Mouse (Mus musculus) CH12.LX (cell line): ENCODE results near the gene Nab2. TPM values are rescaled to one million over a fixed set of nuclear protein-coding genes. Genes with fewer than 3 reads are reported as not detected.

Source experiments
- DNase-seq: peaks from one replicate; pipeline ENCODE4 v3.0.0-alpha.2; 2013; ENCODE audit errors: extremely low read depth
- H3K27ac ChIP-seq: 2 replicates; pipeline ENCODE4 v1.5.1; 2012; ENCODE audit warnings: low read depth, mild to moderate bottlenecking, control low read depth, moderate library complexity; ENCODE audit not compliant: insufficient read depth
- H3K27me3 ChIP-seq: replicated peaks from 2 replicates; pipeline ENCODE3; 2012; ENCODE audit warnings: inconsistent platforms
- H3K36me3 ChIP-seq, 2 experiments: replicated peaks in 1 of 2; 2 replicates each; pipeline versions ENCODE3 to v1.6.1; 2012; ENCODE audit warnings: inconsistent platforms in 1 of 2, low read length in 1 of 2, mild to moderate bottlenecking in 1 of 2, mixed read lengths in 1 of 2, moderate library complexity in 1 of 2; ENCODE audit not compliant: control insufficient read depth in 1 of 2, insufficient read depth in 1 of 2
- H3K4me1 ChIP-seq, 2 experiments: 2 replicates each; pipeline ENCODE4 v1.6.1; 2012; ENCODE audit warnings: inconsistent platforms in 1 of 2, moderate library complexity in 1 of 2; ENCODE audit not compliant: insufficient read depth in 2 of 2, control insufficient read depth in 1 of 2
- H3K4me2 ChIP-seq: 2 replicates; pipeline ENCODE4 v1.6.1; 2012; ENCODE audit warnings: low read depth, mild to moderate bottlenecking, control low read depth; ENCODE audit not compliant: poor library complexity, insufficient read depth, severe bottlenecking
- H3K4me3 ChIP-seq, 3 experiments: fragments of 150-350 bp in 1 of 3; sonication (generic) in 1 of 3; replicated peaks in 1 of 3; 2 replicates each; pipeline versions ENCODE3 to v1.5.1; 2011 to 2012; ENCODE audit warnings: low read depth in 2 of 3, low read length in 2 of 3, mild to moderate bottlenecking in 2 of 3, moderate library complexity in 2 of 3, control low read depth in 1 of 3, improper control_type of control experiment in 1 of 3, inconsistent platforms in 1 of 3, mixed read lengths in 1 of 3; ENCODE audit not compliant: poor library complexity in 1 of 3
- H3K79me2 ChIP-seq: replicated peaks from 2 replicates; pipeline ENCODE4 v1.6.1; 2012; ENCODE audit warnings: mild to moderate bottlenecking, moderate library complexity; ENCODE audit not compliant: control insufficient read depth, poor library complexity, insufficient read depth, severe bottlenecking; ENCODE audit errors: extremely low read depth
- H3K9ac ChIP-seq: 2 replicates; pipeline ENCODE4 v1.6.1; 2012; ENCODE audit warnings: low read depth, mild to moderate bottlenecking, control low read depth, moderate library complexity; ENCODE audit not compliant: insufficient read depth
- H3K9me3 ChIP-seq: replicated peaks from 2 replicates; pipeline ENCODE3; 2012; ENCODE audit warnings: low read length, inconsistent platforms, mixed read lengths
- BHLHE40 ChIP-seq: IDR thresholded peaks from 2 replicates; pipeline ENCODE4 v1.6.1; 2011; ENCODE audit warnings: mild to moderate bottlenecking, low read depth, low read length, improper control_type of control experiment
- CHD1 ChIP-seq: IDR thresholded peaks from 2 replicates; pipeline ENCODE4 v1.6.1; 2012; ENCODE audit warnings: low read depth, low read length, improper control_type of control experiment, inconsistent platforms
- CHD2 ChIP-seq: IDR thresholded peaks from 2 replicates; pipeline ENCODE4 v1.6.1; 2011; ENCODE audit warnings: low read length, improper control_type of control experiment
- CTCF ChIP-seq, 2 experiments: IDR thresholded peaks in 1 of 2; conservative IDR thresholded peaks in 1 of 2; 2 replicates each; pipeline ENCODE4 v1.5.1; 2011 to 2012; ENCODE audit warnings: low read depth in 2 of 2, low read length in 2 of 2, improper control_type of control experiment in 1 of 2, inconsistent platforms in 1 of 2, mild to moderate bottlenecking in 1 of 2, moderate library complexity in 1 of 2
- GABPA ChIP-seq: IDR thresholded peaks from 2 replicates; pipeline ENCODE4 v1.6.1; 2012; ENCODE audit warnings: low read depth, low read length, improper control_type of control experiment, inconsistent platforms; ENCODE audit not compliant: insufficient replicate concordance
- IRF4 ChIP-seq: IDR thresholded peaks from 2 replicates; pipeline ENCODE4 v1.6.1; 2014; ENCODE audit warnings: low read depth, mild to moderate bottlenecking, inconsistent platforms, low read length, improper control_type of control experiment
- MAFK ChIP-seq: IDR thresholded peaks from 2 replicates; pipeline ENCODE4 v1.6.1; 2011; ENCODE audit warnings: low read length, improper control_type of control experiment; ENCODE audit not compliant: insufficient replicate concordance
- MAZ ChIP-seq: IDR thresholded peaks from 2 replicates; pipeline ENCODE4 v1.6.1; 2012; ENCODE audit warnings: low read depth, mild to moderate bottlenecking, inconsistent platforms, low read length, improper control_type of control experiment, moderate library complexity
- MEF2A ChIP-seq: IDR thresholded peaks from 2 replicates; pipeline ENCODE4 v1.6.1; 2014; ENCODE audit warnings: low read depth, mild to moderate bottlenecking, inconsistent platforms, low read length, improper control_type of control experiment, borderline replicate concordance
- MXI1 ChIP-seq: IDR thresholded peaks from 2 replicates; pipeline ENCODE4 v1.6.1; 2011; ENCODE audit warnings: mild to moderate bottlenecking, low read depth, low read length, improper control_type of control experiment
- NRF1 ChIP-seq: IDR thresholded peaks from 2 replicates; pipeline ENCODE4 v1.6.1; 2014; ENCODE audit warnings: low read depth, mild to moderate bottlenecking, inconsistent platforms, low read length, improper control_type of control experiment, moderate library complexity
- PAX5 ChIP-seq: IDR thresholded peaks from 2 replicates; pipeline ENCODE4 v1.6.1; 2012; ENCODE audit warnings: low read length, inconsistent platforms, mixed read lengths
- POLR2A ChIP-seq: IDR thresholded peaks from 2 replicates; pipeline ENCODE4 v1.6.1; 2011; ENCODE audit warnings: low read depth, mild to moderate bottlenecking, improper control_type of control experiment, low read length
- POLR2AphosphoS2 ChIP-seq: IDR thresholded peaks from 2 replicates; pipeline ENCODE4 v1.6.1; 2011; ENCODE audit warnings: low read depth, low read length, improper control_type of control experiment
- RCOR1 ChIP-seq: conservative IDR thresholded peaks from 2 replicates; pipeline ENCODE4 v1.6.1; 2012; ENCODE audit warnings: low read depth, mild to moderate bottlenecking, inconsistent platforms, low read length, improper control_type of control experiment
- SIN3A ChIP-seq: IDR thresholded peaks from 2 replicates; pipeline ENCODE4 v1.6.1; 2012; ENCODE audit warnings: low read length, improper control_type of control experiment, inconsistent platforms
- TCF12 ChIP-seq: IDR thresholded peaks from 2 replicates; pipeline ENCODE4 v1.6.1; 2014; ENCODE audit warnings: low read depth, mild to moderate bottlenecking, inconsistent platforms, low read length, improper control_type of control experiment
- UBTF ChIP-seq: IDR thresholded peaks from 2 replicates; pipeline ENCODE4 v1.6.1; 2012; ENCODE audit warnings: low read depth, mild to moderate bottlenecking, inconsistent platforms, low read length, improper control_type of control experiment, moderate library complexity
- USF2 ChIP-seq: conservative IDR thresholded peaks from 2 replicates; pipeline ENCODE4 v1.6.1; 2011; ENCODE audit warnings: low read depth, low read length, improper control_type of control experiment
- ZKSCAN1 ChIP-seq: IDR thresholded peaks from 2 replicates; pipeline ENCODE4 v1.6.1; 2012; ENCODE audit warnings: low read depth, inconsistent platforms, low read length, improper control_type of control experiment, borderline replicate concordance
- ZNF384 ChIP-seq: IDR thresholded peaks from 2 replicates; pipeline ENCODE4 v1.6.1; 2012; ENCODE audit warnings: low read depth, low read length, improper control_type of control experiment, inconsistent platforms
- dilution Hi-C: fragments of 300-500 bp; cut with MboI; formaldehyde crosslinking; loops from 2 replicates; pipeline ENCODE4 v1.14.3; 2020; ENCODE audit warnings: low sequenced_read_pairs; ENCODE audit not compliant: extremely low pct_unique_long_range_greater_than_20kb, extremely low pct_ligation_motif_present
- in situ Hi-C: fragments of 300-500 bp; cut with MboI; formaldehyde crosslinking; loops from 3 replicates; pipeline ENCODE4 v1.14.3; 2019; ENCODE audit warnings: low sequenced_read_pairs, low pct_ligation_motif_present, low pct_unique_long_range_greater_than_20kb, mixed read lengths
- polyA plus RNA-seq: library from polyadenylated mRNA; unstranded; fragments of >175 nt; gene quantifications from 2 replicates; pipeline ENCODE4 v1.2.1, GENCODE M21; 2012; ENCODE audit warnings: low read depth; ENCODE audit not compliant: insufficient read length
- total RNA-seq, 2 experiments: library from RNA; depleted of rRNA; stranded (reverse); fragments of 300-350 nt in 1 of 2; fragments of >200 nt in 1 of 2; gene quantifications; 2 replicates each; pipeline ENCODE4 v1.2.3; 2012 to 2014

The Nab2 gene
- total and polyA plus RNA-seq, 3 experiments = 8.1 to 10.0 (median 9.2) TPM

GRCm38 (mm10) chr10:127704766-127705220 lies 36.4 kb upstream of the Nab2 start, which contains the start of gene Myo1a:
Gene Myo1a (plus strand): TSS chr10:127705170.
- H3K27ac ChIP-seq = no peak within 1 kb of the TSS
- dilution Hi-C loops = no loop called here
- DNase-seq = no peak

GRCm38 (mm10) chr10:127704293-127704692 lies 35.9 kb upstream of the Nab2 start:
- Histone ChIP-seq H3K4me1 (peaks cover 0 to 2% of the 10 kb centered on the region in 2 experiments; a peak in 1 of 4 replicates), H3K36me3 (peaks cover 0 to 10% of the 10 kb centered on the region in 2 experiments), H3K4me3 (no peak overlapping the region), H3K79me2 (no peaks in the 10 kb centered on the region), H3K4me2 (no peak overlapping the region), H3K9ac (no peak overlapping the region), H3K27me3 (no peaks in the 10 kb centered on the region), H3K9me3 (no peaks in the 10 kb centered on the region), H3K27ac (no peak overlapping the region)
- no peak for DNase-seq
- no peak for TF ChIP-seq ZNF384
- no peak for TF ChIP-seq NRF1
- TF ChIP-seq CHD1 = no peak
- TF ChIP-seq TCF12 = no peak
- TF ChIP-seq USF2 = no peak
- TF ChIP-seq MAFK = no peak
- TF ChIP-seq ZKSCAN1 = no peak
- no peak for TF ChIP-seq MAZ
- no peak for TF ChIP-seq BHLHE40
- TF ChIP-seq GABPA = no peak
- no peak for TF ChIP-seq RCOR1
- no peak for TF ChIP-seq POLR2AphosphoS2
- no peak for TF ChIP-seq UBTF
- no peak for TF ChIP-seq SIN3A
- no peak for TF ChIP-seq POLR2A
- no peak for TF ChIP-seq CHD2
- no peak for TF ChIP-seq IRF4
- TF ChIP-seq MXI1 = no peak
- dilution Hi-C loops = no loop called here
- in situ Hi-C loops = no loop called here

More at GRCm38 (mm10) chr10:127704766-127705220, 36.4 kb upstream of the Nab2 start, which contains the start of gene Myo1a:
- no peaks in the 10 kb centered on the region for H3K27me3 ChIP-seq
- H3K9ac ChIP-seq = no peak within 1 kb of the TSS
- H3K4me1 ChIP-seq = peaks cover 0 to 2% of the 10 kb centered on the region in 2 experiments; a peak in 1 of 4 replicates
- H3K4me3 ChIP-seq = no peak within 1 kb of the TSS
- H3K9me3 ChIP-seq = no peaks in the 10 kb centered on the region
- in situ Hi-C loops = no loop called here
- no peak within 1 kb of the TSS for H3K4me2 ChIP-seq
- no peak for TF ChIP-seq PAX5
- no peak for TF ChIP-seq USF2
- TF ChIP-seq CTCF (conservative IDR thresholded peaks at IDR 0.05 in 1 of 2, IDR thresholded peaks at IDR 0.05 in 1 of 2; ENCODE audit: low read depth in 2 of 2, low read length in 2 of 2) = peak; percentile 28 to 45; a peak in 3 of 4 replicates
- TF ChIP-seq TCF12 = no peak
- TF ChIP-seq MEF2A = no peak
- no peaks in the 10 kb centered on the region for H3K79me2 ChIP-seq
- H3K36me3 ChIP-seq = peaks cover 0 to 6% of the 10 kb centered on the region in 2 experiments
